Mouse (Mus musculus): Measurements from ENCODE around the gene Galm. TPM values are rescaled to one million over a fixed set of nuclear protein-coding genes. Genes with fewer than 3 reads are reported as not detected.

The Galm gene
- polyA plus RNA-seq, 1 experiment from 2014 or later, result 47.0 TPM

DNA sequence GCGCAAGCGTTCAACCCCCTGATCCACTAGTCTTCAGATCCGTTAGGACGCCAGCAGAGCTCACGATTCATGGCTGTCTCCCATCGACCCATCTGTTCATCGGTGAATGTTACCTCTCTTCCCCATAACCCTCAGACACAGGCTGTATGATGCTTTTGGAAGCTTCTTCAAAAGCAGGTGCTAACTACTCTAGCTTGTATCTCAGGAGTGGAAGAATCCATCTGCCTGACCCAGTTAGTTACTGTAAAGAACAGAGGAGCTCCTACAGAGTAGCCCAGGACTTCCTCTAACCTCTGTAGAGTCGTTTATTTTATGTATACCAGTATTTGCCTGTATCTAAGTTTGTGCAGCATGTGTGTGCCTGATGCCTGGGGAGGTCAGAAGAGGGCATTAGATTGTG, 29.6 kb downstream of the Galm start:
- Histone ChIP-seq H3K9me3 (ENCODE audit: low read length) (no peaks in the 10 kb centered on the region), H3K27me3 (ENCODE audit: insufficient read depth, low read length) (no peaks in the 10 kb centered on the region), H3K4me2 (ENCODE audit: low read depth, low read length) (no peak overlapping the region), H3K36me3 (replicated peaks; ENCODE audit: insufficient read depth, low read length) (no peaks in the 10 kb centered on the region), H3K9ac (replicated peaks) (no peak overlapping the region), H3K27ac (ENCODE audit: low read depth) (no peak overlapping the region), H3K4me1 (ENCODE audit: insufficient read depth) (no peaks in the 10 kb centered on the region), H3K4me3 (ENCODE audit: low read depth, low read length) (no peak overlapping the region)
- no peak for TF ChIP-seq EP300 (IDR thresholded peaks at IDR 0.05; ENCODE audit: low read depth)
- no peak for TF ChIP-seq CTCF (IDR thresholded peaks at IDR 0.05; ENCODE audit: low read depth)
- ATAC-seq, result no peak
- DNase-seq, result no peak
- WGBS (ENCODE audit: insufficient replicate concordance), result 84% methylated on average over 8 of the region's 8 CpGs

DNA sequence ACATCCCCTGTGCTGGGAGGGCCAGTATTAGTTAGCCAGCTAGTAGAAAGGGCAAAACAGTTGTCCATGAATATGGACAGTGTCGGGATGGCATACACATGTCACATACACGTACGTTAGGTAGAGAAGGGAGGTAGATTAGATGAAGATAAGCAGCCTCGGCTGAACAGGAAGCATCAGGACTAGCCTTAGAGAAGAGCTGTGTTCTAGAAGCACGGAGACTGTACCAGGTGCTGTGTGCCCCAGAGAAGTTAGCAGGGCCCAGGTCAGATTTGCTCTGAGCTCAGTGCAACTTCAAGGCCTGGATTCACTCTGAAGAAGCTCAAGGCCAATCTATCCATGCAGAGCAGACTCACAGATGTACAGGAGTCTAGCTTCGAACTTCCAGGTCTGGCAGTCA, 30.2 kb downstream of the Galm start:
- ATAC-seq, result no peak
- H3K4me2 ChIP-seq (ENCODE audit: low read depth, low read length), result no peak overlapping the region
- WGBS (ENCODE audit: insufficient replicate concordance), result 71% methylated on average over 6 of the region's 6 CpGs

GRCm38 (mm10) chr17:80160454-80160853, 33.2 kb downstream of the Galm start:
- 0 out of 2 replicates have a peak overlapping the region, but pooled peaks have one; percentile 59 for H3K27ac ChIP-seq (ENCODE audit: low read depth)
- no peaks in the 10 kb centered on the region for H3K9me3 ChIP-seq (ENCODE audit: low read length)
- H3K4me3 ChIP-seq (ENCODE audit: low read depth, low read length), result no peak overlapping the region
- WGBS (ENCODE audit: insufficient replicate concordance), result 52% methylated on average over 5 of the region's 5 CpGs
- H3K4me1 ChIP-seq (ENCODE audit: insufficient read depth), result no peaks in the 10 kb centered on the region
- peak; percentile 90 for ATAC-seq
- no peaks in the 10 kb centered on the region for H3K36me3 ChIP-seq (replicated peaks; ENCODE audit: insufficient read depth, low read length)
- H3K27me3 ChIP-seq (ENCODE audit: insufficient read depth, low read length), result no peaks in the 10 kb centered on the region
- peak; percentile 77 for DNase-seq
- H3K9ac ChIP-seq (replicated peaks), result no peak overlapping the region
- TF ChIP-seq CTCF (IDR thresholded peaks at IDR 0.05; ENCODE audit: low read depth) (peak; percentile 15; the same call in 1 of the 2 replicates), EP300 (IDR thresholded peaks at IDR 0.05; ENCODE audit: low read depth) (peak; percentile 52; the same call in 1 of the 2 replicates)
- no peak overlapping the region for H3K4me2 ChIP-seq (ENCODE audit: low read depth, low read length)

More for the DNA sequence above, 30.2 kb downstream of the Galm start:
- Histone ChIP-seq H3K4me1 (ENCODE audit: insufficient read depth) (no peaks in the 10 kb centered on the region), H3K36me3 (replicated peaks; ENCODE audit: insufficient read depth, low read length) (no peaks in the 10 kb centered on the region), H3K27ac (ENCODE audit: low read depth) (no peak overlapping the region), H3K9me3 (ENCODE audit: low read length) (no peaks in the 10 kb centered on the region), H3K27me3 (ENCODE audit: insufficient read depth, low read length) (no peaks in the 10 kb centered on the region), H3K9ac (replicated peaks) (no peak overlapping the region), H3K4me3 (ENCODE audit: low read depth, low read length) (no peak overlapping the region)
- no peak for DNase-seq
- TF ChIP-seq CTCF (IDR thresholded peaks at IDR 0.05; ENCODE audit: low read depth) (no peak), EP300 (IDR thresholded peaks at IDR 0.05; ENCODE audit: low read depth) (no peak)

DNA sequence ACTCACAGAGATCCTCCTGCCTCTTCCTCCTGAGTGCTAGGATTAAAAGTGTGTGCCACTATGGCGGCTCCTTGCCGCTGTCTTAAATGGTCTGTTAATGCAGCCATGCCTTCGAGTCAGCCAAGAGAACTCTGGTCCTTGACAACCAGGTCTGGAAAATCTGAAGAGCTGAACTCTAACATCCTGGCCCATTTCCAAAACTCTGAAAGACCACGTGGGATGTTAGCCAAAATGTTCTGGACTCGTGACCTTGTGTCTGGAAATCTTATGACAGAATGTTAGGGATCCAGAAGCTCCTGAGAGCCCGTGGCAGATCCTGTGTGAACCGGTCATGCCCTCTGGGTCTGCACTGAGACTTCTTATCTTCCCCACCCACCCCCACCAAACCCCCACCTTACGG, 36.7 kb downstream of the Galm start:
- Histone ChIP-seq H3K4me1 (ENCODE audit: insufficient read depth) (no peaks in the 10 kb centered on the region), H3K27ac (ENCODE audit: low read depth) (peak overlapping the region; percentile 24; the same call in 1 of the 2 replicates), H3K9ac (replicated peaks) (no peak overlapping the region), H3K4me3 (ENCODE audit: low read depth, low read length) (no peak overlapping the region), H3K36me3 (replicated peaks; ENCODE audit: insufficient read depth, low read length) (no peaks in the 10 kb centered on the region), H3K9me3 (ENCODE audit: low read length) (no peaks in the 10 kb centered on the region), H3K27me3 (ENCODE audit: insufficient read depth, low read length) (no peaks in the 10 kb centered on the region), H3K4me2 (ENCODE audit: low read depth, low read length) (no peak overlapping the region)
- TF ChIP-seq EP300 (IDR thresholded peaks at IDR 0.05; ENCODE audit: low read depth), result no peak
- no peak for TF ChIP-seq CTCF (IDR thresholded peaks at IDR 0.05; ENCODE audit: low read depth)
- DNase-seq, result peak; percentile 22
- ATAC-seq, result no peak
- WGBS (ENCODE audit: insufficient replicate concordance), result 66% methylated on average over 8 of the region's 8 CpGs

- Histone ChIP-seq H3K4me3 (ENCODE audit: low read depth, low read length) (no peak overlapping the region), H3K4me2 (ENCODE audit: low read depth, low read length) (no peak overlapping the region), H3K27me3 (ENCODE audit: insufficient read depth, low read length) (no peaks in the 10 kb centered on the region), H3K4me1 (ENCODE audit: insufficient read depth) (no peaks in the 10 kb centered on the region), H3K27ac (ENCODE audit: low read depth) (no peak overlapping the region), H3K9me3 (ENCODE audit: low read length) (no peaks in the 10 kb centered on the region), H3K36me3 (replicated peaks; ENCODE audit: insufficient read depth, low read length) (no peaks in the 10 kb centered on the region), H3K9ac (replicated peaks) (no peak overlapping the region)
- ATAC-seq, result no peak
- WGBS (ENCODE audit: insufficient replicate concordance), result 56% methylated on average over 6 of the region's 6 CpGs
- no peak for DNase-seq
- no peak for TF ChIP-seq CTCF (IDR thresholded peaks at IDR 0.05; ENCODE audit: low read depth)
- no peak for TF ChIP-seq EP300 (IDR thresholded peaks at IDR 0.05; ENCODE audit: low read depth)
Measured at GRCm38 (mm10) chr17:80165741-80166140, 38.5 kb downstream of the Galm start.

- H3K4me2 ChIP-seq (ENCODE audit: low read depth, low read length), result no peak overlapping the region
- no peaks in the 10 kb centered on the region for H3K36me3 ChIP-seq (replicated peaks; ENCODE audit: insufficient read depth, low read length)
- no peak overlapping the region for H3K4me3 ChIP-seq (ENCODE audit: low read depth, low read length)
- no peak overlapping the region for H3K9ac ChIP-seq (replicated peaks)
- H3K4me1 ChIP-seq (ENCODE audit: insufficient read depth), result no peaks in the 10 kb centered on the region; the same call in 1 of the 2 replicates
- no peaks in the 10 kb centered on the region for H3K27me3 ChIP-seq (ENCODE audit: insufficient read depth, low read length)
- no peaks in the 10 kb centered on the region for H3K9me3 ChIP-seq (ENCODE audit: low read length)
- H3K27ac ChIP-seq (ENCODE audit: low read depth), result no peak overlapping the region
- 82% methylated on average over 6 of the region's 6 CpGs for WGBS (ENCODE audit: insufficient replicate concordance)
- TF ChIP-seq EP300 (IDR thresholded peaks at IDR 0.05; ENCODE audit: low read depth), result no peak
- no peak for TF ChIP-seq CTCF (IDR thresholded peaks at IDR 0.05; ENCODE audit: low read depth)
- DNase-seq (no peak), ATAC-seq (no peak)
Measured at GRCm38 (mm10) chr17:80166346-80166745, 39.1 kb downstream of the Galm start.

GRCm38 (mm10) chr17:80167436-80167835, 40.2 kb downstream of the Galm start:
- Histone ChIP-seq H3K27ac (ENCODE audit: low read depth) (no peak overlapping the region), H3K4me1 (ENCODE audit: insufficient read depth) (no peaks in the 10 kb centered on the region; the same call in 1 of the 2 replicates), H3K36me3 (replicated peaks; ENCODE audit: insufficient read depth, low read length) (no peaks in the 10 kb centered on the region), H3K4me3 (ENCODE audit: low read depth, low read length) (no peak overlapping the region), H3K9ac (replicated peaks) (no peak overlapping the region), H3K27me3 (ENCODE audit: insufficient read depth, low read length) (no peaks in the 10 kb centered on the region), H3K4me2 (ENCODE audit: low read depth, low read length) (no peak overlapping the region), H3K9me3 (ENCODE audit: low read length) (no peaks in the 10 kb centered on the region)
- TF ChIP-seq EP300 (IDR thresholded peaks at IDR 0.05; ENCODE audit: low read depth) (no peak), CTCF (IDR thresholded peaks at IDR 0.05; ENCODE audit: low read depth) (no peak)
- ATAC-seq (no peak), DNase-seq (no peak)
- 78% methylated on average over 4 of the region's 4 CpGs for WGBS (ENCODE audit: insufficient replicate concordance)
